Mouse (Mus musculus) heart, embryonic 14.5 days (tissue): ENCODE data around the gene Hcn1. TPM values are rescaled to one million over a fixed set of nuclear protein-coding genes. Genes with fewer than 3 reads are reported as not detected.
A peak's percentile ranks its signal among the peaks of the same experiment; 100 is the strongest.

Source experiments
- ATAC-seq: fragments of 200-750 bp; cut with Nextera tagmentation; 2 replicates; pipeline ENCODE4 v1.8.0; 2017; ENCODE audit warnings: low read depth, moderate TSS enrichment; ENCODE audit not compliant: insufficient number of reproducible peaks, insufficient read depth, low FRiP score
- H3K27ac ChIP-seq, 2 experiments: fragments of 200-500 bp in 1 of 2; fragments of 300-500 bp in 1 of 2; sonication (generic) in 1 of 2; replicated peaks in 1 of 2; 2 replicates each; pipeline ENCODE4 v1.5.1; 2012 to 2014; ENCODE audit warnings: low read depth in 2 of 2, low read length in 2 of 2, control low read depth in 1 of 2, mild to moderate bottlenecking in 1 of 2, mixed read lengths in 1 of 2; ENCODE audit not compliant: control insufficient read depth in 1 of 2, insufficient read depth in 1 of 2
- H3K27me3 ChIP-seq: fragments of 300-500 bp; sonication (generic); 2 replicates; pipeline ENCODE4 v1.6.1; 2014; ENCODE audit warnings: mild to moderate bottlenecking, low read length, control low read depth; ENCODE audit not compliant: control insufficient read depth, insufficient read depth
- H3K36me3 ChIP-seq: fragments of 300-500 bp; sonication (generic); 2 replicates; pipeline ENCODE4 v1.6.1; 2014; ENCODE audit warnings: mild to moderate bottlenecking, control low read depth, low read length, mixed read lengths; ENCODE audit not compliant: control insufficient read depth, insufficient read depth
- H3K4me1 ChIP-seq, 2 experiments: fragments of 200-500 bp in 1 of 2; fragments of 300-500 bp in 1 of 2; sonication (generic) in 1 of 2; 2 replicates each; pipeline ENCODE4 v1.6.1; 2012 to 2014; ENCODE audit warnings: low read length in 2 of 2, control low read depth in 1 of 2, mixed read lengths in 1 of 2; ENCODE audit not compliant: control insufficient read depth in 2 of 2, insufficient read depth in 2 of 2
- H3K4me2 ChIP-seq: fragments of 300-500 bp; sonication (generic); 2 replicates; pipeline ENCODE4 v1.6.1; 2014; ENCODE audit warnings: mild to moderate bottlenecking, low read length
- H3K4me3 ChIP-seq, 2 experiments: fragments of 200-500 bp in 1 of 2; fragments of 300-500 bp in 1 of 2; sonication (generic) in 1 of 2; 2 replicates each; pipeline ENCODE4 v1.5.1; 2012 to 2014; ENCODE audit warnings: low read length in 2 of 2, mild to moderate bottlenecking in 2 of 2, control low read depth in 1 of 2, low read depth in 1 of 2, moderate library complexity in 1 of 2; ENCODE audit not compliant: control insufficient read depth in 1 of 2, insufficient read depth in 1 of 2
- H3K9ac ChIP-seq: fragments of 300-500 bp; sonication (generic); 2 replicates; pipeline ENCODE4 v1.6.1; 2014; ENCODE audit warnings: mild to moderate bottlenecking, low read length
- H3K9me3 ChIP-seq: fragments of 300-500 bp; sonication (generic); 2 replicates; pipeline ENCODE4 v1.6.1; 2016; ENCODE audit warnings: low read length, control low read depth; ENCODE audit not compliant: control insufficient read depth
- WGBS: fragments of 180-500 bp; shearing (Covaris S2); extraction: QIAGEN DNeasy Blood & Tissue Kit; methylation state at CpG from one replicate; pipeline ENCODE4 v1.1.7; 2014; 5-methylcytosine and 5-hydroxymethylcytosine counted together
- polyA plus RNA-seq: library from polyadenylated mRNA; unstranded; fragments of >200 nt; fragmentation: Nextera tagmentation; extraction: Ambion mirVana; gene quantifications from 2 replicates; pipeline ENCODE4 v1.2.1, GENCODE M21; 2014

Gene Hcn1
- polyA plus RNA-seq, 1 experiment from 2014 or later = 0.14 TPM

DNA sequence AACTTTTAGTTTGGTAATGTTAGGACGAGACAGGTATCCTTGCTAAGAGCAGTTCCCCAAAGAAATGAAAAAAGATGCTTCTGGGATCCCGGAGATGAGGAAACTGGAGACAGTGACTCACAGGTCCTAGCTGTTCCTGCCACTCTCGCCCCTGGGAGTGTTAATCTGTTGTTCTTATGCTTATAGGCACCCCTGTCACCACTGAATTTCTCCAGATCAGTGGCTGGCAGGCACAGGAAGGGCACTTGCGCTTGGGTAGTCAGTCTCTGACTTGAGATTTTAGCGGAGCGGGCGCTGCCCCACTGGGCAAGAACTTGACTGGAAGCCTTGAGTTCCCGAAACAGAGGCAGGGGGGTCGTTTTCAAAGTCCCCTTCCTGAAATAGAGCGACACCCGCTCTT is 1.3 kb downstream of the Hcn1 start:
- Histone ChIP-seq H3K4me2 (peak overlapping the region; percentile 99), H3K4me1 (peaks cover 5 to 12% of the 10 kb centered on the region in 2 experiments; a peak in 3 of 4 replicates), H3K9me3 (no peaks in the 10 kb centered on the region), H3K36me3 (no peaks in the 10 kb centered on the region), H3K27ac (no peak overlapping the region), H3K4me3 (peak overlapping the region; percentile 64 to 65), H3K27me3 (peaks cover 16% of the 10 kb centered on the region), H3K9ac (no peak overlapping the region)
- 10% methylated on average over 11 of the region's 11 CpGs for WGBS
- no peak for ATAC-seq

DNA sequence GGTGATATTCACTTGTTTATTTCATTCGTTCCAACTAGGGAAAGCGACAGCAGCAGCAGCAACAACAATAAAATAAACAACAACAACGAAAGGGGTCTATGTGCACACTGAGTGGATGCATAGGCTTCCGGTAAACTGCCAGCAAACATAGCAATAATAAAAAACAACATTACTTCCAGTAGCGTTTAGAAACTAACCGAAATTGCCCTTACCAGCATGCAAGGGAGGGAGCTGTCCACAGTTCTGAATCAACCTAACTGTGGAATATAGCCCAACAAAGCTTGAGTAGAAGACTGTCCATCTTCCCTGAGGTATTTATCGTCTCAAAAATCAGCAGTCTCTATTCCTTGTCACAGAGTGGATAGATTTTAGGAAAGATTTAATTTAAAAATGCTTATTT is 2.0 kb downstream of the Hcn1 start:
- WGBS = 26% methylated on average over 7 of the region's 7 CpGs
- ATAC-seq = no peak
- no peaks in the 10 kb centered on the region for H3K9me3 ChIP-seq
- H3K27me3 ChIP-seq = peaks cover 16% of the 10 kb centered on the region
- no peak overlapping the region for H3K9ac ChIP-seq
- peak overlapping the region in 1 of 2 experiments; percentile 64; a peak in 1 of 4 replicates for H3K4me3 ChIP-seq
- no peaks in the 10 kb centered on the region for H3K36me3 ChIP-seq
- peak overlapping the region; percentile 99 for H3K4me2 ChIP-seq
- H3K4me1 ChIP-seq = peaks cover 5 to 12% of the 10 kb centered on the region in 2 experiments; a peak in 3 of 4 replicates
- no peak overlapping the region for H3K27ac ChIP-seq

DNA sequence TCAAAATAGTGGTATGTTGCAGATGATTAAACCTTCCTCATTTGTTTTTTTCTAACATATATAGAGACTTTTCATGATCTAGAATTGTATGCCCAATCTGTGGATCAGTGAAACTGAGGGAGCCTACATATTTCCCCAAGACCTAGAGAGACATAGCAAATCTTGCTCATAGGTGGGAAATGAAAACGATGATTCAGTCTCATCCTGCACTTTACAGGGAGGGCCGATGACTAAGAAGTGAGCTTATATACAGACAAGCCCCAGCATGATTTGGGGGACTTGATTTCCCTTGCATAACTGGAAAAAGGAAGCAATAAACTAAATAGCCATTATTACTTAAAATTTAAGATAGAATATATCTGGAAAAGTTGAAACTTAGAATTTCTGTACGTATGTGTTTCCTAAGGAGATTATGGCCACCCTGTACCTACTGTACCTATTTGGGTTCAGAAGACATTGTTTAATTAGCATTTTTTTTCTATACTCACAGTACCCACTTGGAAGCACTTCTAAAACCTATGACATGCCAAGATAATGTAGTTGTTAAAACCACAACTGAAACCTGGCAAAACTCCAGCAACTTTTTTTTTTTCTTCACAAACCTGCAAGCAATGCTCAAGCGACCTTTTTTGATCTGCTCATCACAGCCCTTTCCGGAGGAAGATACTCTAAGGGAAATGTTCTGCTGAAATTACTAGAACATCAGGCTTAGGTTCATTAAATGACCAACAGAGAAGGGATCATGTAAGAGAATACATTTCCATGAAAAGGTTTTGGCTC is 3.0 kb downstream of the Hcn1 start:
- Histone ChIP-seq H3K27ac (no peak overlapping the region), H3K9me3 (no peaks in the 10 kb centered on the region), H3K9ac (no peak overlapping the region), H3K36me3 (no peaks in the 10 kb centered on the region), H3K4me1 (peaks cover 5 to 12% of the 10 kb centered on the region in 2 experiments; a peak in 3 of 4 replicates), H3K27me3 (peaks cover 16% of the 10 kb centered on the region), H3K4me2 (no peak overlapping the region), H3K4me3 (no peak overlapping the region)
- 77% methylated on average over 5 of the region's 5 CpGs for WGBS
- ATAC-seq = no peak

DNA sequence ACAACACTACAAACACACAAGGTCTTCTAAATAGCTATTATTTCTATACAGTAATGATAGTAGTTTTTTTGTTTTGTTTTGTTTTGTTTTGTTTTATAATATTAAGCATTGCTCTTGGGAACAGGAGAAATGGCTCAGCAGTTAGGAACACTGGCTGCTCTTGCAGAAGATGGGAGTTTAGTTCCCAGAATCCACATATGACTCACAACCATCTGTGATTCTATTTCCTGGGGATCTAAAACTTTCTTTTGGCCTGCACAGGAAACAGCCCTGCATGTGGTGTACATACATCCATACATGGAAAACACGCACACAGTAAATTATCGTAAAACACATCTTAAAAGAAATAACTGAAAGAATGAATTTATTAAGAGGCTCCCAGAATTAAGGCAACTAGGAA is 9.8 kb downstream of the Hcn1 start:
- no peak overlapping the region for H3K9ac ChIP-seq
- H3K27me3 ChIP-seq = no peaks in the 10 kb centered on the region
- H3K4me3 ChIP-seq = no peak overlapping the region
- peaks cover 2% of the 10 kb centered on the region; the same call in 1 of the 2 replicates for H3K9me3 ChIP-seq
- no peak for ATAC-seq
- no peaks in the 10 kb centered on the region for H3K4me1 ChIP-seq
- 87% methylated on average over 2 of the region's 2 CpGs for WGBS
- H3K4me2 ChIP-seq = no peak overlapping the region
- H3K27ac ChIP-seq = no peak overlapping the region
- H3K36me3 ChIP-seq = no peaks in the 10 kb centered on the region

DNA sequence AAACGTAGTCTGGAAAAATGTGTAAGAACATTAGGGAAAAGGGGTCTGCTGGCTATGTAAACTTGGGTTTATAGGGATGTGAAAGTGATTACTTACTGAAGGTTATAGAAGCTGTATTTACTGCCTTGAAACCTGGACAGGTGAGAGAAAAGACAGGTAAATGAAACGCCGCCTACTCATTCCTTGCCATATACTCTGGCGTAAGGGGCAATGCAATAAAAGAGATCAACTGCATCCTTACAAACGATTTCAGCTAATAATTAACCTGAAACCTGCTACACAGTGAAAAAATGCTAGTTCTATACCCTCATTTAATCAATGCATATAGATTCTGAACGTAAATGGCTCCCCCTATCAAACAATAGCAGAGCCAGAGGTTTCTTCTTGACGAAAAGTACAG is 17.4 kb downstream of the Hcn1 start:
- 78% methylated on average over 7 of the region's 7 CpGs for WGBS

DNA sequence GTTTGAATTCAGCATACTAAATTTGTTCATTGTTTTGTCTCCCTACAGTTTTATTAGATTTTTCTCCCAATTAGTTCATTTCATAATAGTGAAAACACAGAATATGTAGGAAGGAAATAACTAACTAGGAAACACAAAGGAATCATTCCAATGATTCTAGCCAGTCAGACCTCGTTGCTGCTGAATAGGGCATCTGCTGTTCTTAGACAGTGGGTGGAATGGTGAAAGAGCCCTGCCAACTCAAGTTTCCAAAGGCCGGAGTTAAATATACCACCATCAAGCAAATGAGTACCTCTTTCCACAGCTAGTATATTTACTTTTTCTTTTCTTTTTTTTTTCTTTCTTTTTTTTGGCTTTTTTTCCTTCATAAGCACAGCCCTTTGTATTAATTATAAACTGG is 55.4 kb downstream of the Hcn1 start:
- 70% methylated on average over 2 of the region's 2 CpGs for WGBS
- no peaks in the 10 kb centered on the region for H3K27me3 ChIP-seq
- H3K36me3 ChIP-seq = no peaks in the 10 kb centered on the region
- H3K9me3 ChIP-seq = no peaks in the 10 kb centered on the region
- no peak overlapping the region for H3K27ac ChIP-seq
- H3K9ac ChIP-seq = no peak overlapping the region
- H3K4me3 ChIP-seq = no peak overlapping the region
- no peaks in the 10 kb centered on the region for H3K4me1 ChIP-seq
- ATAC-seq = no peak
- H3K4me2 ChIP-seq = no peak overlapping the region

More for the DNA sequence above, 17.4 kb downstream of the Hcn1 start:
- no peak overlapping the region for H3K9ac ChIP-seq
- no peak for ATAC-seq
- H3K9me3 ChIP-seq = peaks cover 2% of the 10 kb centered on the region; the same call in 1 of the 2 replicates
- H3K36me3 ChIP-seq = no peaks in the 10 kb centered on the region
- no peak overlapping the region for H3K4me3 ChIP-seq
- H3K4me2 ChIP-seq = no peak overlapping the region
- no peak overlapping the region for H3K27ac ChIP-seq
- H3K4me1 ChIP-seq = no peaks in the 10 kb centered on the region
- no peaks in the 10 kb centered on the region for H3K27me3 ChIP-seq

DNA sequence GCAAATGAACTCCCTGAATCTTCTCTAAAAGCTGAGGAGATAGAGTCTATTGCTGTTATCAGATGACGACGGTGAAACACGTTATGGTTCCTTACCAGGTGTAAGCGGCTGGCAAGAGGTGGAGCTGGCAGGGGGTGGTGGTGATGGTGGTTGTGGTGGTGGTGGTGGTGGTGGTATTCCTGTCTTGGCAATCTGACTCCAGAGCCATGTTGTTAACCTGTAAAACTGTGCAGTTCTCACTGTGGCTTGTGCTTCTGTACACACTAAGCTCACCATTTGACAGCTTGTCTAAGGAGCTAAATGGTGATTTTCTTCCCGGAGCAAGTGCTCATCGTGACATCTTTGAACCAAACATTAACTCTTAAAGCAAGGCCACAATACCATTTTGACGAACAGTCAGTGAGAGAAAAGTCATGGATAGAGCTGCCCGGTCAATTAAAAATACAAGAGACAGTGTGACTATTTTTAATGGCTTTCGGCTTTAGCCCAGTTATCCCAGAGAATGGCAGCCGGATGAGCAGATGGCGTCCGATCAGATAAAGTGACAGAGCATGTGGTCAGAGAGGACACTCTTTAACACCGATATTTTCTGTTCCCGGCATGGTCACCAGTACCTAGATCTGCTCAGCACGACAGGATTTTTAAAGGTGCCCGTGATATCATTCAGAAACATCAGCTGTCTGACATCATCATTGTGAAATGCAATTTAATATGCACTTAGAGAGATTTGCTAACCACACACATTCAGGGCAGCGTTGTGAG is 56.5 kb downstream of the Hcn1 start:
- H3K27ac ChIP-seq = no peak overlapping the region
- H3K9me3 ChIP-seq = no peaks in the 10 kb centered on the region
- no peaks in the 10 kb centered on the region for H3K27me3 ChIP-seq
- H3K36me3 ChIP-seq = no peaks in the 10 kb centered on the region
- H3K4me3 ChIP-seq = no peak overlapping the region
- WGBS = 75% methylated on average over 17 of the region's 17 CpGs
- ATAC-seq = no peak
- H3K9ac ChIP-seq = no peak overlapping the region
- no peak overlapping the region for H3K4me2 ChIP-seq
- H3K4me1 ChIP-seq = no peaks in the 10 kb centered on the region
